Mouse (Mus musculus): ENCODE data around the gene Amotl1.

- no peak for TF ChIP-seq EP300 (IDR thresholded peaks at IDR 0.05; ENCODE audit: low read depth)
- no peak for TF ChIP-seq CTCF (IDR thresholded peaks at IDR 0.05; ENCODE audit: low read depth)
Measured at GRCm38 (mm10) chr9:14643328-14643727, 1.5 kb downstream of the Amotl1 start.

All from liver, postnatal 0 days (tissue).